In the genomic region with DNA sequence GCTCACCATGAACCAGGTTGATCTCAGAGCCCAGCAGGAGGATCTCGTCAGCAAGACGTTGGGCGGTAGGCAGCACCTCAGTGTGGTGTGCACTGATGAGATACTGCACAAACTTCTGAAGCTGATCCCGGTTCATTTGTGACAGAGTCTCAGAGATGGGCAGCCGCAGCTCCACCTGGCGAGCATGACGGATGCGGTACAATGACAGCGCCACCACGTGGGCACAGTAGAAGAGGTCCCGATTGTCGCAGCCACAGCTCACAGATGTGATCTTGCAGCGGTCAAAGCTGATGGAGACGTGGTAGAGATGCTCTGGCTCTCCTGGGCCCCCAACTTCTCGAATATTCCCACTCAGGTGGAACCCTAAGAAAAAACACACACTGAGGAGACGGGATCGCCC, we compare ENCODE assay signal across 9 mouse cellular contexts. TPM values are rescaled to one million over a fixed set of nuclear protein-coding genes. Genes with fewer than 3 reads are reported as not detected.
A peak's percentile ranks its signal among the peaks of the same experiment; 100 is the strongest.
DNase-seq lines count a peak whose midpoint lies in the region; ATAC-seq and TF ChIP-seq lines count a peak whose summit lies in the region.
"Had no signal": no experiment of that assay in that cellular context is flagged by ENCODE, and none has a peak within 500 bp of the region (broad histone marks: within the 10 kb centered on the region; RNA-seq: fewer than 3 reads in every experiment).

No protein-coding gene starts in this region.

- no peak for DNase-seq in cerebellum, adult 2 months
- no peak for DNase-seq in cerebellum, adult 9-11 months
- peak; percentile 29 to 48 for DNase-seq in kidney, postnatal 4 days
- peak; percentile 32 for DNase-seq in thymus, postnatal 0 days (ENCODE audit: low spot score)
- no peak for DNase-seq in thymus, postnatal 36 days
- DNase-seq in limb, embryonic 10.5 days (ENCODE audit: low spot score): no peak
- no peak for DNase-seq in adrenal gland, postnatal 14 days
- DNase-seq: cerebellum, postnatal 25 days had no signal

- H3K4me1 ChIP-seq in cerebellum, adult 2 months (ENCODE audit: control insufficient read depth, insufficient read depth, low read length): peaks cover 5% of the 10 kb centered on the region; the same call in 1 of the 2 replicates
- peaks cover 7% of the 10 kb centered on the region for H3K4me1 ChIP-seq in kidney, embryonic 14.5 days (ENCODE audit: control insufficient read depth, insufficient read depth, low read length)
- H3K4me1 ChIP-seq in limb, embryonic 10.5 days: peaks cover 9% of the 10 kb centered on the region

- ATAC-seq in kidney, embryonic 14.5 days (ENCODE audit: low FRiP score, low TSS enrichment): no peak

- no peak overlapping the region for H3K4me3 ChIP-seq in cerebellum, adult 2 months (replicated peaks; ENCODE audit: insufficient read depth, low read depth, low read length)
- no peak overlapping the region for H3K4me3 ChIP-seq in kidney, embryonic 14.5 days (ENCODE audit: low read length)
- no peak overlapping the region for H3K4me3 ChIP-seq in limb, embryonic 10.5 days

- no peaks in the 10 kb centered on the region for H3K27me3 ChIP-seq in cerebellum, adult 2 months (ENCODE audit: control insufficient read depth, insufficient read depth, low read length)
- no peaks in the 10 kb centered on the region for H3K27me3 ChIP-seq in kidney, embryonic 14.5 days (ENCODE audit: control insufficient read depth, insufficient read depth, low read length)
- H3K27me3 ChIP-seq in limb, embryonic 10.5 days (ENCODE audit: low read depth, poor library complexity, severe bottlenecking): no peaks in the 10 kb centered on the region

- no peak overlapping the region for H3K9ac ChIP-seq in kidney, embryonic 14.5 days (ENCODE audit: low read depth, low read length)

- TF ChIP-seq CTCF in cerebellum, adult 2 months (IDR thresholded peaks at IDR 0.05; ENCODE audit: borderline replicate concordance, insufficient read depth, low read depth, low read length): 0 out of 2 replicates have a peak, but pooled peaks have one; percentile 28

- H3K9me3 ChIP-seq in kidney, embryonic 14.5 days (ENCODE audit: control insufficient read depth, low read length): no peaks in the 10 kb centered on the region
- H3K9me3 ChIP-seq in limb, embryonic 10.5 days (replicated peaks): no peaks in the 10 kb centered on the region

- 67% methylated on average over 17 of the region's 17 CpGs for WGBS in cerebellum, adult 2 months
- WGBS in kidney, embryonic 14.5 days: 87% methylated on average over 17 of the region's 17 CpGs
- WGBS in limb, embryonic 10.5 days: 82% methylated on average over 17 of the region's 17 CpGs

- no peak overlapping the region for H3K4me2 ChIP-seq in kidney, embryonic 14.5 days (replicated peaks; ENCODE audit: low read depth, low read length)

- no peak overlapping the region for H3K27ac ChIP-seq in cerebellum, adult 2 months (ENCODE audit: insufficient read depth, low read length)
- no peak overlapping the region for H3K27ac ChIP-seq in kidney, embryonic 14.5 days (ENCODE audit: low read depth, low read length)
- H3K27ac ChIP-seq in limb, embryonic 10.5 days: no peak overlapping the region

- H3K36me3 ChIP-seq in kidney, embryonic 14.5 days (ENCODE audit: control insufficient read depth, insufficient read depth, low read length): peaks cover 79% of the 10 kb centered on the region
- peaks cover 94% of the 10 kb centered on the region for H3K36me3 ChIP-seq in limb, embryonic 10.5 days

- TF ChIP-seq POLR2A in cerebellum, adult 2 months (IDR thresholded peaks at IDR 0.05; ENCODE audit: borderline replicate concordance, insufficient read depth, low read length): no peak

RNA-seq across cellular contexts. Expression of a gene that starts 6.1 kb away (rescaled TPM):
- 14.0 TPM in 2 replicates for polyA plus RNA-seq in cerebellum, adult 2 months (2012; rRNA removed)
- polyA plus RNA-seq in kidney, embryonic 14.5 days (2014; fragmentation: Nextera tagmentation; extraction: Ambion mirVana): 10.2 and 15.7 TPM in 2 replicates
- polyA plus RNA-seq in thymus, postnatal 0 days (2015; fragmentation: Nextera tagmentation; extraction: Ambion mirVana): 12.7 and 13.2 TPM in 2 replicates
- polyA plus RNA-seq in limb, embryonic 10.5 days (2016; fragmentation: Nextera tagmentation; extraction: Ambion mirVana): 40.1 and 44.4 TPM in 2 replicates
- 32.3 and 39.5 TPM in 2 replicates for total RNA-seq in adrenal gland, postnatal 14 days (2021)

RNA-seq across cellular contexts. Expression of a gene that starts 18.8 kb away (rescaled TPM):
- 210 and 226 TPM in 2 replicates for polyA plus RNA-seq in cerebellum, adult 2 months (2012; rRNA removed)
- 388 TPM in 2 replicates for polyA plus RNA-seq in kidney, embryonic 14.5 days (2014; fragmentation: Nextera tagmentation; extraction: Ambion mirVana)
- 403 and 424 TPM in 2 replicates for polyA plus RNA-seq in thymus, postnatal 0 days (2015; fragmentation: Nextera tagmentation; extraction: Ambion mirVana)
- 420 and 449 TPM in 2 replicates for polyA plus RNA-seq in limb, embryonic 10.5 days (2016; fragmentation: Nextera tagmentation; extraction: Ambion mirVana)
- total RNA-seq in adrenal gland, postnatal 14 days (2021): 251 and 255 TPM in 2 replicates

RNA-seq across cellular contexts. Expression of a gene that starts 26.4 kb away (rescaled TPM):
- 32.9 and 35.5 TPM in 2 replicates for polyA plus RNA-seq in cerebellum, adult 2 months (2012; rRNA removed)
- polyA plus RNA-seq in kidney, embryonic 14.5 days (2014; fragmentation: Nextera tagmentation; extraction: Ambion mirVana): 73.2 and 80.1 TPM in 2 replicates
- 80.0 and 85.4 TPM in 2 replicates for polyA plus RNA-seq in thymus, postnatal 0 days (2015; fragmentation: Nextera tagmentation; extraction: Ambion mirVana)
- 75.0 and 83.0 TPM in 2 replicates for polyA plus RNA-seq in limb, embryonic 10.5 days (2016; fragmentation: Nextera tagmentation; extraction: Ambion mirVana)
- 25.0 and 35.5 TPM in 2 replicates for total RNA-seq in adrenal gland, postnatal 14 days (2021)

RNA-seq across cellular contexts. Expression of a gene that starts 39.4 kb away (rescaled TPM):
- polyA plus RNA-seq in cerebellum, adult 2 months (2012; rRNA removed): 39.1 and 43.1 TPM in 2 replicates
- 15.4 and 21.1 TPM in 2 replicates for polyA plus RNA-seq in kidney, embryonic 14.5 days (2014; fragmentation: Nextera tagmentation; extraction: Ambion mirVana)
- 19.7 and 24.5 TPM in 2 replicates for polyA plus RNA-seq in thymus, postnatal 0 days (2015; fragmentation: Nextera tagmentation; extraction: Ambion mirVana)
- 15.0 and 22.9 TPM in 2 replicates for polyA plus RNA-seq in limb, embryonic 10.5 days (2016; fragmentation: Nextera tagmentation; extraction: Ambion mirVana)
- 17.5 and 22.0 TPM in 2 replicates for total RNA-seq in adrenal gland, postnatal 14 days (2021)

RNA-seq across cellular contexts. Expression of a gene that starts 45.7 kb away (rescaled TPM):
- polyA plus RNA-seq in cerebellum, adult 2 months (2012; rRNA removed): 2.3 and 2.8 TPM in 2 replicates
- 4.3 and 5.5 TPM in 2 replicates for polyA plus RNA-seq in kidney, embryonic 14.5 days (2014; fragmentation: Nextera tagmentation; extraction: Ambion mirVana)
- 5.3 and 6.2 TPM in 2 replicates for polyA plus RNA-seq in thymus, postnatal 0 days (2015; fragmentation: Nextera tagmentation; extraction: Ambion mirVana)
- 3.1 and 3.2 TPM in 2 replicates for polyA plus RNA-seq in limb, embryonic 10.5 days (2016; fragmentation: Nextera tagmentation; extraction: Ambion mirVana)
- 0.67 and 1.2 TPM in 2 replicates for total RNA-seq in adrenal gland, postnatal 14 days (2021)

Comparison
In these comparisons a context has a peak if more than half of its experiments do, and no peak if none do; other contexts are left out.
1. DNase-seq: peak in kidney, postnatal 4 days (2 of 2) and thymus, postnatal 0 days (single experiment); none in cerebellum, adult 2 months (0 of 2), cerebellum, adult 9-11 months (single experiment), thymus, postnatal 36 days (0 of 2), limb, embryonic 10.5 days (single experiment) and adrenal gland, postnatal 14 days (single experiment).